Mouse (Mus musculus): ENCODE results near the gene Pgrmc1. TPM values are rescaled to one million over a fixed set of nuclear protein-coding genes. Genes with fewer than 3 reads are reported as not detected.
A peak's percentile ranks its signal among the peaks of the same experiment; 100 is the strongest.

Gene Pgrmc1
- polyA plus RNA-seq, 1 experiment from 2014 or later, result 370 TPM

DNA sequence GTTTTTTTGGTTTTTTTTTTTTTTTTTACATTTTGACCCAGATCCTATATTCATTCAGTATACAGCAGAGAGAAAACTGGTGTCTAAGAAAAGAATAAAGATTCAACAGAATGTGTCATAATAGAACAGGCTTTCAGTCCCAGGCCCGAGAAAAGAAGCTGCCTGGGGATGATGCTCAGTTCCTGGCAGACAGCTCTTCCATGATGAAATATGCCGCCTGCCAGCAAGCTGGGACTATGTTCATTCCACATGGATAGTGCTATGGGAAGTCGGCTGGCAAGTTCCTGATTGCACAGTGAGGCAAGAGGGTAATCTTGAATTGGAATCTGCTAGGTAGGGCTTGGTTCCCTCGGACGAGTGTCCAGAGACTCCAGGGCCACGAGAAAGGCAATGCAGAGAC is 42.0 kb downstream of the Pgrmc1 start:
- H3K36me3 ChIP-seq (ENCODE audit: control insufficient read depth, insufficient read depth, low read length), result no peaks in the 10 kb centered on the region
- ATAC-seq (ENCODE audit: insufficient read depth, low FRiP score, low TSS enrichment), result no peak
- H3K9ac ChIP-seq (ENCODE audit: low read length), result no peak overlapping the region
- no peak overlapping the region for H3K4me3 ChIP-seq (ENCODE audit: low read depth, low read length)
- no peak overlapping the region for H3K4me2 ChIP-seq (ENCODE audit: low read depth)
- H3K4me1 ChIP-seq (ENCODE audit: control insufficient read depth, insufficient read depth, low read length), result no peaks in the 10 kb centered on the region
- H3K9me3 ChIP-seq (ENCODE audit: control insufficient read depth, low read length), result no peaks in the 10 kb centered on the region
- no peak overlapping the region for H3K27ac ChIP-seq (ENCODE audit: low read depth, low read length)
- WGBS, result 82% methylated on average over 6 of the region's 6 CpGs
- DNase-seq (ENCODE audit: low spot score), result no peak
- H3K27me3 ChIP-seq (ENCODE audit: control insufficient read depth, insufficient read depth, low read length), result no peaks in the 10 kb centered on the region

GRCm38 (mm10) chrX:36644657-36645551 is 46.9 kb downstream of the Pgrmc1 start, which contains the start of gene Akap17b:
Akap17b (minus strand) TSS chrX:36645395.
- Histone ChIP-seq H3K9ac (ENCODE audit: low read length) (peak within 1 kb of the TSS; percentile 55), H3K4me2 (ENCODE audit: low read depth) (peak within 1 kb of the TSS; percentile 35), H3K27me3 (ENCODE audit: control insufficient read depth, insufficient read depth, low read length) (no peaks in the 10 kb centered on the region), H3K4me3 (ENCODE audit: low read depth, low read length) (peak within 1 kb of the TSS; percentile 56), H3K4me1 (ENCODE audit: control insufficient read depth, insufficient read depth, low read length) (no peaks in the 10 kb centered on the region), H3K27ac (ENCODE audit: low read depth, low read length) (no peak within 1 kb of the TSS), H3K36me3 (ENCODE audit: control insufficient read depth, insufficient read depth, low read length) (no peaks in the 10 kb centered on the region), H3K9me3 (ENCODE audit: control insufficient read depth, low read length) (no peaks in the 10 kb centered on the region)
- ATAC-seq (ENCODE audit: insufficient read depth, low FRiP score, low TSS enrichment), result peak; percentile 91
- DNase-seq (ENCODE audit: low spot score), result peak; percentile 86
- WGBS, result 21% methylated on average over 51 of the region's 60 CpGs

Other genes starting within 250 kb of the Pgrmc1 start
- gene Gm6268, start 196.9 kb upstream of the Pgrmc1 start, polyA plus RNA-seq (2014; fragmentation: Nextera tagmentation; extraction: Ambion mirVana), result not detected in 2 replicates
- not detected in 2 replicates for gene Gm14569, start 106.4 kb upstream of the Pgrmc1 start, polyA plus RNA-seq (2014; fragmentation: Nextera tagmentation; extraction: Ambion mirVana)
- gene Akap17b, start 47.2 kb downstream of the Pgrmc1 start, polyA plus RNA-seq (2014; fragmentation: Nextera tagmentation; extraction: Ambion mirVana), result 4.0 and 4.3 TPM in 2 replicates
- gene Slc25a43, start 145.5 kb downstream of the Pgrmc1 start, polyA plus RNA-seq (2014; fragmentation: Nextera tagmentation; extraction: Ambion mirVana), result 0.78 and 1.4 TPM in 2 replicates
- gene Slc25a5, start 197.4 kb downstream of the Pgrmc1 start, polyA plus RNA-seq (2014; fragmentation: Nextera tagmentation; extraction: Ambion mirVana), result 804 and 829 TPM in 2 replicates